Mouse (Mus musculus) hindbrain, postnatal 0 days (tissue): ENCODE data around the gene Stab2. TPM values are rescaled to one million over a fixed set of nuclear protein-coding genes. Genes with fewer than 3 reads are reported as not detected.
A peak's percentile ranks its signal among the peaks of the same experiment; 100 is the strongest.

ENCODE experiments used
- ATAC-seq: fragments of 200-750 bp; cut with Nextera tagmentation; 2 replicates; pipeline ENCODE4 v1.8.0; 2017; ENCODE audit warnings: mild to moderate bottlenecking, moderate TSS enrichment, moderate library complexity
- DNase-seq: peaks from one replicate; pipeline ENCODE4 v3.0.0-alpha.2; 2015; ENCODE audit warnings: low spot score
- H3K27ac ChIP-seq: fragments of 300-500 bp; sonication (generic); 2 replicates; pipeline ENCODE4 v1.5.1; 2014; ENCODE audit warnings: mild to moderate bottlenecking
- H3K27me3 ChIP-seq: fragments of 300-500 bp; sonication (generic); 2 replicates; pipeline ENCODE4 v1.6.1; 2014; ENCODE audit warnings: low read length, mixed read lengths; ENCODE audit not compliant: insufficient read depth
- H3K36me3 ChIP-seq: fragments of 300-500 bp; sonication (generic); 2 replicates; pipeline ENCODE4 v1.6.1; 2014; ENCODE audit warnings: low read length, mixed read lengths; ENCODE audit not compliant: insufficient read depth
- H3K4me1 ChIP-seq: fragments of 300-500 bp; sonication (generic); 2 replicates; pipeline ENCODE4 v1.6.1; 2014; ENCODE audit warnings: antibody characterized with exemption, low read length, mixed read lengths; ENCODE audit not compliant: insufficient read depth
- H3K4me2 ChIP-seq: fragments of 300-500 bp; sonication (generic); 2 replicates; pipeline ENCODE4 v1.6.1; 2014; ENCODE audit warnings: low read depth, mild to moderate bottlenecking, low read length, moderate library complexity, mixed read lengths
- H3K4me3 ChIP-seq: fragments of 300-500 bp; sonication (generic); 2 replicates; pipeline ENCODE4 v1.5.1; 2014; ENCODE audit warnings: low read length
- H3K9ac ChIP-seq: fragments of 300-500 bp; sonication (generic); replicated peaks from 2 replicates; pipeline ENCODE4 v1.6.1; 2014; ENCODE audit warnings: mild to moderate bottlenecking, low read length, moderate library complexity, mixed read lengths
- H3K9me3 ChIP-seq: fragments of 300-500 bp; sonication (generic); 2 replicates; pipeline ENCODE4 v1.6.1; 2016; ENCODE audit warnings: low read length, mixed read lengths
- CTCF ChIP-seq: IDR thresholded peaks from 2 replicates; pipeline ENCODE4 v1.5.1; 2016; ENCODE audit warnings: antibody characterized with exemption, control low read depth, low read depth
- WGBS: fragments of 180-500 bp; shearing (Covaris S2); extraction: QIAGEN DNeasy Blood & Tissue Kit; methylation state at CpG from one replicate; pipeline ENCODE4 v1.1.7; 2014; 5-methylcytosine and 5-hydroxymethylcytosine counted together
- polyA plus RNA-seq: library from polyadenylated mRNA; unstranded; fragments of >200 nt; fragmentation: Nextera tagmentation; extraction: Ambion mirVana; gene quantifications from 2 replicates; pipeline ENCODE4 v1.2.1, GENCODE M21; 2015
- total RNA-seq: library from RNA; depleted of rRNA; stranded (reverse); fragments of >200 nt; gene quantifications from 2 replicates; pipeline ENCODE4 v1.2.3, GENCODE M21; 2014

Stab2 gene
- total and polyA plus RNA-seq, 2 experiments from 2014 or later = 0.10 to 0.42 TPM

DNA sequence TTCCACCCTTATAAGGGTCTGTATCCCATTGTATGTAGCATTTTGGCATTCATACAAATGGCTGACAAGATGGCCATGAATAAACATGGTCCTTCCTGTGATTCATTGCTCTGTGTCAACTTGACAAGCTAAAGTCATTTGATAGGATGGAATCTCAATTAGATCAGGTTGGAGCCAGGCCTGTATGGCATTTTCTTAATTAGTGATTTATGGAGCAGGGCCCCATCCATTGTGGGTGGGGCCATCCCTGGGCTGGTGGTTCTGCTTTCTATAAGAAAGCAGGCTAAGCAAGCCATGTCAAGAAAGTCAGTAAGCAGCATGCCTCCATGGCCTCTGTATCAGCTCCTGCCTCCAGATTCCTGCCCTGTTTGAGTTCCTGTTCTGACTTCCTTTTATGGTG, 92.2 kb downstream of the Stab2 start:
- no peak for TF ChIP-seq CTCF
- DNase-seq = no peak
- no peaks in the 10 kb centered on the region for H3K36me3 ChIP-seq

DNA sequence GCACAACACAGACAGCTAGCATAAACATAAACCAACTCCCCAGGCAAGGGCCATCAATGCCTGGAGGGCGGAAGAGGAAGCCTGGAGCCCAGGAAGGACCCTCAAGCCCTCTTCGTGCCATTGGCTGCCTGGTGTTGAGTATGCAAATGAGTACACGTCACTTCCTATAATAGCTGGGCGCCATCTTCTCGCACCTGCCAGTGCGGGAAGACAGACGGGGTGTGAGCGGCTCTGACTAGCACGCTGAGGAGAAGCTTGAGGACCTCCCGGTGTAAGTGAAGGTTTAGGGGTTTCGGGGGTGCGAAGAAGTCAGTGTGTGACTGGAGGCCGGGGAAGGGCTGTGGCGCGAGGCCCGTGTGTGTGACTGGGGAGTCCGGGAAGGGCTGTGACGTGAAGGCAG, 99.3 kb downstream of the Stab2 start:
- H3K4me3 ChIP-seq = no peak overlapping the region

More for the DNA sequence above, 92.2 kb downstream of the Stab2 start:
- Histone ChIP-seq H3K4me2 (no peak overlapping the region), H3K27ac (no peak overlapping the region), H3K4me1 (no peaks in the 10 kb centered on the region), H3K9ac (no peak overlapping the region), H3K27me3 (no peaks in the 10 kb centered on the region), H3K4me3 (no peak overlapping the region), H3K9me3 (no peaks in the 10 kb centered on the region)
- no peak for ATAC-seq

DNA sequence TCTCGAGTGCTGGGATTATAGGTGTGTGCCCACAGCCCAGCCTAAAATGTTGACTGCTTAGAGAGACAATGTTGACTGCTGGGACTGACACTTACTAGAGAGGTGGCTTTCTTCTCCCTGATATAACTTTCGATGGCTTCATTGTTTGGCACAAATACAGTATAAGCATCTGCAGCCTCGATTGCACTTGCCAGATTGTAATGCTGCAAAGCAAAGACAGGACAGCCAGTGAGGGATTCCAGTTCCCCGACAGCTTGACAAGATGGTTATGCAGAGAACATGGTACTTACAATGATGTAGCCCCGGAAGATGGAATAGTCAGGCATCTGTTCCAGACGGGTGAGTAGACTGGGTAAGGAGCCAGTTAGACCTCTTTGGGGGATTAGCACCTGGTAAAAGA, 100.8 kb downstream of the Stab2 start:
- Histone ChIP-seq H3K4me1 (no peaks in the 10 kb centered on the region), H3K27ac (no peak overlapping the region), H3K36me3 (no peaks in the 10 kb centered on the region), H3K4me3 (no peak overlapping the region), H3K9me3 (no peaks in the 10 kb centered on the region), H3K27me3 (no peaks in the 10 kb centered on the region), H3K4me2 (no peak overlapping the region), H3K9ac (no peak overlapping the region)
- DNase-seq (no peak), ATAC-seq (no peak)
- 56% methylated on average over 6 of the region's 6 CpGs for WGBS
- no peak for TF ChIP-seq CTCF

More for the DNA sequence above, 99.3 kb downstream of the Stab2 start:
- no peak for ATAC-seq
- Histone ChIP-seq H3K27ac (no peak overlapping the region), H3K4me1 (no peaks in the 10 kb centered on the region), H3K27me3 (no peaks in the 10 kb centered on the region), H3K4me2 (no peak overlapping the region), H3K9me3 (no peaks in the 10 kb centered on the region), H3K36me3 (no peaks in the 10 kb centered on the region), H3K9ac (no peak overlapping the region)
- no peak for DNase-seq
- no peak for TF ChIP-seq CTCF
- WGBS = 95% methylated on average over 18 of the region's 18 CpGs

DNA sequence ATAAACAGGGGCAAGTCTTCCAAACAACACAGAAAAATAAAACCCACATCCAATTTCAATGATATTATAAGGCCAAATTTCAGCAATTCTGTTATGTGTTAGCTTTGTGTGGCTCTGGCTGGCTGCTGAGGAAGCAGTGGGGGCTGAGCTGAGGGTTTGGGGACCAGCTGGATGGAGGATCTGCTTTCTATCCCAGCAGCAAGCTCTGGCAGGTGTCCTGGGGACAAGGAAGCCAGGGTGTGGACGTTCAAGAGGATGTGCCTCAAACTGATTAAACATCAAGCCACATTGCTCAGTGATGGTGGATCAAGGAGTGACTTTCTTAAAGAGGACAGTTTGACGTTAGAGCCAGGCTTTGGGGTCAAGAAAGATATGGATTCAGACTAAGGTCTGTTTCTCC, 112.3 kb downstream of the Stab2 start:
- Histone ChIP-seq H3K4me3 (no peak overlapping the region), H3K9ac (no peak overlapping the region), H3K27me3 (no peaks in the 10 kb centered on the region), H3K9me3 (no peaks in the 10 kb centered on the region), H3K4me1 (no peaks in the 10 kb centered on the region), H3K4me2 (no peak overlapping the region), H3K27ac (no peak overlapping the region), H3K36me3 (no peaks in the 10 kb centered on the region)
- WGBS = 53% methylated on average over 2 of the region's 2 CpGs
- DNase-seq (no peak), ATAC-seq (no peak)
- TF ChIP-seq CTCF = no peak

DNA sequence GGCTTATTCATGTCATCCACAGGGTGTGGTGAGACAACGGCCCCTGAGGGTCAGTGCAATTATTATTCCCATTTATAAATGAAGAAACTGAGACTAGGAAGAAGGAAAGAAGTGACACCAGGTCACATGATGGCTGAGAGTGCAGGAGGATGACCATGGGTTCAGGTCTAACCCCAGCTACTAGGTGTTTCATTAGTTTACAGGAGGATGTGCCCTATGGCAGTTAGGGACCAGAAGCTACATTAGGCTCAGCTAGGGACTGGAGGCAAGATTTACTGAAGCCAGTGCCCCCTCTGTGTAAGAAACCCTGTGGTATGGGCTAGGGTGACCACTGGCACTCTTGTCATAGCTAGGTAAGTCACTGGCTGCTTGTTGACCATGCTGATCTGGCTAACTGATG, 116.8 kb downstream of the Stab2 start:
- no peak overlapping the region for H3K27ac ChIP-seq
- 89% methylated on average over 1 of the region's 1 CpGs for WGBS
- no peak for ATAC-seq

DNA sequence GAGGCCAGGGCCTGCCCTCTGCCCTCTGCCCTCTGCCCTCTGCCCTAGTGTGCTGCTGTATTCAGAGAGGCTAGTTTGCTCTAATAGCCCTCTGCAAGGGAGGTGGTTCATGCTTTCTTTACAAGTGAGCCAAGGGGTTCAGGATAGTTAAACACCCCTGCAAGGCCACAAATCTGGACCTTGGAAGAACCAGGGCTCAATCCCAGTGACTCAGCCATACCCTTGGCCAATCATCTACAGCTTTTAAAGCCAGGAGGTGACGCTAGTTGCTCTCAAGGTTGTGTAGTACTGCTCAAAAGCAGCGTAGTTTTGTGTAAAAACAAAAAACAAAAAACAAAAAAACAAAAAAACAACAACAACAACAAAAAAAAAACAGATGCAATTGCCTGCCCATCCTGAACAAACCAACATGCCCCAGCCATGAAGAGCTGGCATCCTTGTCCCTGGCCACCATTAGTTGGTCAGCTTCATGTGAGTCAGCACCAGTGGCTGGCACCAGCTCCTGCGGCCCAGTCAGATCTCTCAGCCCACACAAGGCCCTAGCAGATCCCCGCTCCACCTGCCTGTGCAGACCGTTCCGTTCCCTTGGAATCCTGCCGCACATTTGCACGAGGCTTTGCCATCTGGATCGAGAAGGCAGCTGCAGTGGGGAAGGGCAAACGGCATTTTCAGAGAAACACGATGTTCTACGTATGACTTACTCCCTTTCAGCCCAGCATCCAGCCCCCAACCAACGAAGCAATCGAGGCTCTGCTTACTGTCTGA, 117.5 kb downstream of the Stab2 start:
- WGBS = 82% methylated on average over 14 of the region's 14 CpGs
- no peaks in the 10 kb centered on the region for H3K27me3 ChIP-seq
- no peaks in the 10 kb centered on the region for H3K4me1 ChIP-seq
- peak; percentile 21 for DNase-seq
- H3K27ac ChIP-seq = no peak overlapping the region
- no peak for TF ChIP-seq CTCF
- no peak overlapping the region for H3K4me3 ChIP-seq
- no peak overlapping the region for H3K9ac ChIP-seq
- no peak overlapping the region for H3K4me2 ChIP-seq
- H3K9me3 ChIP-seq = no peaks in the 10 kb centered on the region
- ATAC-seq = 0 out of 2 replicates have a peak, but pooled peaks have one; percentile 29
- no peaks in the 10 kb centered on the region for H3K36me3 ChIP-seq

More for the DNA sequence above, 116.8 kb downstream of the Stab2 start:
- H3K4me1 ChIP-seq = no peaks in the 10 kb centered on the region
- no peak overlapping the region for H3K4me2 ChIP-seq
- no peak for DNase-seq
- H3K27me3 ChIP-seq = no peaks in the 10 kb centered on the region
- H3K4me3 ChIP-seq = no peak overlapping the region
- no peaks in the 10 kb centered on the region for H3K36me3 ChIP-seq
- no peak for TF ChIP-seq CTCF
- no peak overlapping the region for H3K9ac ChIP-seq
- H3K9me3 ChIP-seq = no peaks in the 10 kb centered on the region

DNA sequence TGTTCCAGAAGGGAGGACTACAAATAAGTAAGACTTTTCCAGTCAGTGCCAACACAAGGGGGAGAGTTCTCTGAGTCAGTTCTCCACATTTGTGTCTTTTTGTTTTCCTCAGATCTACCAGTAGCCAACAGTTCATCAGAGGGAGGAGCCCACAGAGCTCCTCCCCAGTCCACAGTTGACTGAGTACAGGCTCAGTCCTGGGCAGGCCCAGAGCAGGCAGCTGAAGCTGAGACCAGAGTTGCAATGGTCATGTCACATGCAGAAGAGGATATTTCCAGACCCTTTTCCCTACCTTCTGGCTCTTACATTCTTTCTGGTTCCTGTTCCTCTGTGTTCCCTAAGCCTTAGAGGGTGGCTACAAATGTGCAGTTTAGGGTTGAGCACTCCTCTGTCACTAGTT, 118.4 kb downstream of the Stab2 start:
- Histone ChIP-seq H3K27me3 (no peaks in the 10 kb centered on the region), H3K27ac (no peak overlapping the region), H3K9me3 (no peaks in the 10 kb centered on the region), H3K4me3 (no peak overlapping the region), H3K4me1 (no peaks in the 10 kb centered on the region), H3K36me3 (no peaks in the 10 kb centered on the region), H3K4me2 (no peak overlapping the region), H3K9ac (no peak overlapping the region)
- ATAC-seq (no peak), DNase-seq (no peak)
- TF ChIP-seq CTCF = no peak
